Mouse (Mus musculus) heart, postnatal 0 days (tissue): ENCODE data around the gene Rhoh.

Source experiments
- CTCF ChIP-seq: IDR thresholded peaks from 2 replicates; pipeline ENCODE4 v1.5.1; 2016; ENCODE audit warnings: antibody characterized with exemption, control low read depth, low read depth
- EP300 ChIP-seq: IDR thresholded peaks from 2 replicates; pipeline ENCODE4 v1.6.1; 2016; ENCODE audit warnings: antibody characterized with exemption, low read depth

- TF ChIP-seq CTCF (no peak), EP300 (no peak)
These were observed 34.8 kb downstream of the Rhoh start for GRCm38 (mm10) chr5:65895764-65896163.
